Comparison of ENCODE assay signal across 11 mouse cellular contexts in the genomic region with DNA sequence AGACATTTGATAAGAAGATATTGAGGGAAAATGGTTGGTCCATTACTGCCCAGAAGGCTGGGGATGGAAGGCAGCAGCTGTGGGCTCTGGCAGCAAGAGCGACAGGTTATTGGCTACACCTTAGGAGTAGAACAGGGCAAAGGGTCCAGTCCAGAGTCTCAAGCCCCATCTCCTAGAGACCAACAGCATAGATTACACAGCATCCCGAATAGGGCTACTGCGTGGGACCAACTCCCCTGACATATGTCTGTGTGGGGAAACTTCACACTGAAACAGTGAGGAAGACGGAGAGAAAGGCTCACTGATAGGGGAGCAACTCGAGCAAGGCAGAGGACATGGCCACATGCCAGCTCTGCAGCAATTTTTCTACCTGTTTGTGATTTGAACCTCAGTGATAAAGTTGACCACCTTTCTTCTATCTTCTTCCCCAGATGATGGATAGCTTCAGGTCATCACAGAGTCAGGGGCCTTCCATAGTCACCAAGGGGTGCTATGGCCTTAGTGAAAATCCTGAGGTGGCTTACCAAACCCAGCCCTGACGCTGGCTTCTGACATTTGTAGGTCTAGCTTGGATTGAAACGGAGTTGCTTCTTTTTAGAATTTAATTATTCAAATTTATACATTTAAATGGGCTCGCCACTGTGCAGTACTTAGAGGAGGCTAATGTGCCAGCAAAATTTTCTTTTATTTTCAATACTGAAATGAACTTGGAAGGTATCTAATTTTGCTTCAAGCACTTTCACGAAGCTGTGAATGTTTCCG.
DNase-seq lines count a peak whose midpoint lies in the region; ATAC-seq and TF ChIP-seq lines count a peak whose summit lies in the region.
"Had no signal": no experiment of that assay in that cellular context is flagged by ENCODE, and none has a peak within 500 bp of the region (broad histone marks: within the 10 kb centered on the region; RNA-seq: fewer than 3 reads in every experiment).

No protein-coding gene starts in this region.

- no peaks in the 10 kb centered on the region for H3K36me3 ChIP-seq in midbrain, embryonic 11.5 days (ENCODE audit: control insufficient read depth, insufficient read depth, low read length)
- no peaks in the 10 kb centered on the region for H3K36me3 ChIP-seq in midbrain, embryonic 13.5 days
- H3K36me3 ChIP-seq: neural tube, embryonic 12.5 days had no signal

- no peak for ATAC-seq in midbrain, embryonic 11.5 days (ENCODE audit: low FRiP score)
- no peak for ATAC-seq in midbrain, embryonic 13.5 days
- ATAC-seq: inflammation-experienced regulatory T-cells, adult 6 months had no signal

- H3K27me3 ChIP-seq in midbrain, embryonic 11.5 days (ENCODE audit: control insufficient read depth, insufficient read depth, low read length) = no peaks in the 10 kb centered on the region
- no peaks in the 10 kb centered on the region for H3K27me3 ChIP-seq in midbrain, embryonic 13.5 days
- H3K27me3 ChIP-seq: neural tube, embryonic 12.5 days had no signal

- no peak overlapping the region for H3K4me2 ChIP-seq in midbrain, embryonic 11.5 days
- no peak overlapping the region for H3K4me2 ChIP-seq in midbrain, embryonic 13.5 days (replicated peaks)
- H3K4me2 ChIP-seq: liver, embryonic 11.5 days; neural tube, embryonic 12.5 days had no signal

- H3K4me1 ChIP-seq in midbrain, embryonic 11.5 days (ENCODE audit: control insufficient read depth, insufficient read depth, low read length) = peaks cover 7% of the 10 kb centered on the region
- H3K4me1 ChIP-seq in midbrain, embryonic 13.5 days (replicated peaks) = peaks cover 5% of the 10 kb centered on the region; the same call in 1 of the 2 replicates
- H3K4me1 ChIP-seq: neural tube, embryonic 12.5 days had no signal

- peak overlapping the region; percentile 13 for H3K4me3 ChIP-seq in gastrocnemius, adult 2 months
- H3K4me3 ChIP-seq in midbrain, embryonic 11.5 days (ENCODE audit: low read depth, low read length) = no peak overlapping the region
- no peak overlapping the region for H3K4me3 ChIP-seq in midbrain, embryonic 13.5 days (replicated peaks)
- H3K4me3 ChIP-seq: neural tube, embryonic 12.5 days had no signal

- 84% methylated on average over 10 of the region's 10 CpGs for WGBS in midbrain, embryonic 11.5 days
- WGBS in midbrain, embryonic 13.5 days = 83% methylated on average over 10 of the region's 10 CpGs

- H3K9me3 ChIP-seq in midbrain, embryonic 11.5 days (ENCODE audit: control insufficient read depth, low read length) = no peaks in the 10 kb centered on the region
- H3K9me3 ChIP-seq in midbrain, embryonic 13.5 days = no peaks in the 10 kb centered on the region
- H3K9me3 ChIP-seq: neural tube, embryonic 12.5 days had no signal

- no peak overlapping the region for H3K9ac ChIP-seq in midbrain, embryonic 11.5 days (ENCODE audit: low read length)
- no peak overlapping the region for H3K9ac ChIP-seq in midbrain, embryonic 13.5 days (replicated peaks)
- H3K9ac ChIP-seq: neural tube, embryonic 12.5 days had no signal

- peak overlapping the region; percentile 51 for H3K27ac ChIP-seq in gastrocnemius, adult 2 months
- no peak overlapping the region for H3K27ac ChIP-seq in midbrain, embryonic 11.5 days (ENCODE audit: low read depth, low read length)
- H3K27ac ChIP-seq in midbrain, embryonic 13.5 days = no peak overlapping the region
- H3K27ac ChIP-seq: neural tube, embryonic 12.5 days had no signal

- DNase-seq in gastrocnemius, adult 2 months = peak; percentile 24
- no peak for DNase-seq in gastrocnemius, postnatal 10 days
- peak; percentile 39 for DNase-seq in midbrain, embryonic 11.5 days (ENCODE audit: low spot score, missing footprints)
- peak; percentile 19 to 44 for DNase-seq in frontal cortex, postnatal 36 days (ENCODE audit: low spot score in 2 of 2)
- peak; percentile 16 for DNase-seq in right cerebral cortex, postnatal 14 days
- no peak for DNase-seq in gastrocnemius, postnatal 25 days
- DNase-seq in T-cell, adult 2 months (ENCODE audit: low spot score) = no peak

- intact Hi-C loops in gastrocnemius, adult 2 months (cut with DNase I) = no loop called here

- no peak for TF ChIP-seq CTCF in gastrocnemius, adult 2 months (IDR thresholded peaks at IDR 0.05)

Comparison
In these comparisons a context has a peak if more than half of its experiments do, and no peak if none do; other contexts are left out.
1. DNase-seq: peak in gastrocnemius, adult 2 months (single experiment), midbrain, embryonic 11.5 days (single experiment), frontal cortex, postnatal 36 days (2 of 2) and right cerebral cortex, postnatal 14 days (single experiment); none in gastrocnemius, postnatal 10 days (single experiment), gastrocnemius, postnatal 25 days (single experiment) and T-cell, adult 2 months (single experiment).